Mouse (Mus musculus): ENCODE results near the gene B3gnt8.

The B3gnt8 gene

GRCm38 (mm10) chr7:25657785-25658184 is 31.3 kb downstream of the B3gnt8 start:
- no peak for DNase-seq (ENCODE audit: low read depth, low spot score)

- peak; percentile 100 for DNase-seq (ENCODE audit: low read depth, low spot score)
Observed at GRCm38 (mm10) chr7:25658657-25659472, 32.4 kb downstream of the B3gnt8 start, which contains the start of the genes Bckdha and Exosc5. Gene Bckdha (minus strand): TSS chr7:25658981. Gene Exosc5 (plus strand): TSS chr7:25659164.

GRCm38 (mm10) chr7:25666381-25666780 is 39.9 kb downstream of the B3gnt8 start:
- DNase-seq (ENCODE audit: low read depth, low spot score), result no peak

GRCm38 (mm10) chr7:25669158-25669557 is 42.7 kb downstream of the B3gnt8 start:
- no peak for DNase-seq (ENCODE audit: low read depth, low spot score)

GRCm38 (mm10) chr7:25669631-25670030 is 43.2 kb downstream of the B3gnt8 start:
- no peak for DNase-seq (ENCODE audit: low read depth, low spot score)

GRCm38 (mm10) chr7:25670096-25670495 is 43.6 kb downstream of the B3gnt8 start:
- DNase-seq (ENCODE audit: low read depth, low spot score), result no peak

GRCm38 (mm10) chr7:25671686-25672085 is 45.2 kb downstream of the B3gnt8 start:
- DNase-seq (ENCODE audit: low read depth, low spot score), result no peak

- no peak for DNase-seq (ENCODE audit: low read depth, low spot score)
Observed at GRCm38 (mm10) chr7:25672442-25672841, 46.0 kb downstream of the B3gnt8 start.

- no peak for DNase-seq (ENCODE audit: low read depth, low spot score)
Observed at GRCm38 (mm10) chr7:25674297-25674696, 47.8 kb downstream of the B3gnt8 start.

GRCm38 (mm10) chr7:25674719-25675300 is 48.4 kb downstream of the B3gnt8 start, which contains the start of gene Tmem91:
Gene Tmem91 (minus strand): TSS chr7:25675166.
- DNase-seq (ENCODE audit: low read depth, low spot score), result no peak

- DNase-seq (ENCODE audit: low read depth, low spot score), result no peak
Observed at GRCm38 (mm10) chr7:25675405-25675804, 49.0 kb downstream of the B3gnt8 start.

GRCm38 (mm10) chr7:25676085-25676781 is 49.8 kb downstream of the B3gnt8 start:
- peak; percentile 76 for DNase-seq (ENCODE audit: low read depth, low spot score)

- DNase-seq (ENCODE audit: low read depth, low spot score), result no peak
Observed at GRCm38 (mm10) chr7:25677013-25677412, 50.6 kb downstream of the B3gnt8 start.

GRCm38 (mm10) chr7:25679971-25680370 is 53.5 kb downstream of the B3gnt8 start:
- DNase-seq (ENCODE audit: low read depth, low spot score), result no peak

GRCm38 (mm10) chr7:25680514-25681258 is 54.2 kb downstream of the B3gnt8 start, which contains the start of gene B9d2:
Gene B9d2 (plus strand): TSS chr7:25680780.
- peak; percentile 94 for DNase-seq (ENCODE audit: low read depth, low spot score)

- no peak for DNase-seq (ENCODE audit: low read depth, low spot score)
Observed at GRCm38 (mm10) chr7:25681341-25682231, 55.1 kb downstream of the B3gnt8 start.

GRCm38 (mm10) chr7:25683474-25684180 is 57.2 kb downstream of the B3gnt8 start:
- no peak for DNase-seq (ENCODE audit: low read depth, low spot score)

GRCm38 (mm10) chr7:25684659-25685058 is 58.2 kb downstream of the B3gnt8 start:
- no peak for DNase-seq (ENCODE audit: low read depth, low spot score)
